21 mouse cellular contexts compared by ENCODE assay signal in genomic region chr16:4713861-4714710, GRCm38 (mm10). TPM values are rescaled to one million over a fixed set of nuclear protein-coding genes. Genes with fewer than 3 reads are reported as not detected.
DNase-seq lines count a peak whose midpoint lies in the region; ATAC-seq and TF ChIP-seq lines count a peak whose summit lies in the region.
"Had no signal": no experiment of that assay in that cellular context is flagged by ENCODE, and none has a peak within 500 bp of the region (broad histone marks: within the 10 kb centered on the region; RNA-seq: fewer than 3 reads in every experiment).

No protein-coding gene starts in this region.

- no peaks in the 10 kb centered on the region for H3K4me1 ChIP-seq in forebrain, embryonic 11.5 days (replicated peaks; ENCODE audit: control insufficient read depth, insufficient read depth, low read length)
- H3K4me1 ChIP-seq in forebrain, embryonic 15.5 days = peaks cover 10% of the 10 kb centered on the region

- no peak overlapping the region for H3K27ac ChIP-seq in forebrain, embryonic 11.5 days (ENCODE audit: low read depth, low read length)
- no peak overlapping the region for H3K27ac ChIP-seq in forebrain, embryonic 15.5 days (replicated peaks)
- H3K27ac ChIP-seq in layer of hippocampus, adult 2 months = peak overlapping the region; percentile 61
- H3K27ac ChIP-seq: embryonic facial prominence, embryonic 15.5 days; forebrain, embryonic 10.5 days; hindbrain, embryonic 10.5 days; limb, embryonic 12.5 days; liver, embryonic 13.5 days; lung, embryonic 15.5 days had no signal

- H3K4me2 ChIP-seq in forebrain, embryonic 11.5 days (ENCODE audit: low read depth, low read length, severe bottlenecking) = no peak overlapping the region
- no peak overlapping the region for H3K4me2 ChIP-seq in forebrain, embryonic 15.5 days (replicated peaks)
- H3K4me2 ChIP-seq: embryonic facial prominence, embryonic 15.5 days; limb, embryonic 12.5 days; liver, embryonic 13.5 days; lung, embryonic 15.5 days had no signal

- ATAC-seq in forebrain, embryonic 11.5 days (replicated peaks; ENCODE audit: low FRiP score) = no peak
- no peak for ATAC-seq in forebrain, embryonic 15.5 days (replicated peaks)
- ATAC-seq: intestine, postnatal 0 days had no signal

- no peak for TF ChIP-seq CTCF in layer of hippocampus, adult 2 months (conservative IDR thresholded peaks at IDR 0.05)

- peaks cover 20% of the 10 kb centered on the region; the same call in 1 of the 2 replicates for H3K36me3 ChIP-seq in forebrain, embryonic 11.5 days (ENCODE audit: control insufficient read depth, insufficient read depth, low read length)
- peaks cover 47% of the 10 kb centered on the region for H3K36me3 ChIP-seq in forebrain, embryonic 15.5 days

- intact Hi-C loops in heart, postnatal 25 days (cut with DNase I) = no loop called here

- no peak overlapping the region for H3K4me3 ChIP-seq in forebrain, embryonic 11.5 days (ENCODE audit: low read depth, low read length)
- no peak overlapping the region for H3K4me3 ChIP-seq in forebrain, embryonic 15.5 days
- H3K4me3 ChIP-seq in layer of hippocampus, adult 2 months = no peak overlapping the region
- H3K4me3 ChIP-seq: embryonic facial prominence, embryonic 15.5 days; forebrain, embryonic 10.5 days; hindbrain, embryonic 10.5 days; left cerebral cortex, adult 2 months; limb, embryonic 12.5 days; liver, embryonic 13.5 days; lung, embryonic 15.5 days had no signal

- H3K9ac ChIP-seq in forebrain, embryonic 11.5 days (ENCODE audit: low read length) = no peak overlapping the region
- H3K9ac ChIP-seq in forebrain, embryonic 15.5 days (replicated peaks) = no peak overlapping the region
- H3K9ac ChIP-seq: embryonic facial prominence, embryonic 15.5 days; limb, embryonic 12.5 days; liver, embryonic 13.5 days; lung, embryonic 15.5 days had no signal

- 93% methylated on average over 17 of the region's 17 CpGs for WGBS in forebrain, embryonic 11.5 days
- WGBS in forebrain, embryonic 15.5 days = 94% methylated on average over 17 of the region's 17 CpGs

- peak; percentile 43 for DNase-seq in forebrain, embryonic 11.5 days (ENCODE audit: low spot score)
- DNase-seq in layer of hippocampus, adult 2 months (ENCODE audit: low spot score in 2 of 2) = no peak
- no peak for DNase-seq in layer of hippocampus, postnatal 36 days
- DNase-seq in cerebellum, postnatal 14 days = peak; percentile 48 to 52
- DNase-seq in heart, postnatal 25 days (ENCODE audit: low spot score) = peak; percentile 16
- DNase-seq in left cerebral cortex, adult 18-20 months (ENCODE audit: low spot score in 2 of 2) = no peak
- no peak for DNase-seq in kidney, postnatal 36 days
- DNase-seq: adrenal gland, adult 8-10 months; embryo, embryonic 11 days; liver, embryonic 13.5 days; midbrain, embryonic 14.5 days; retina, postnatal 1 day had no signal

- no peaks in the 10 kb centered on the region for H3K27me3 ChIP-seq in forebrain, embryonic 11.5 days (ENCODE audit: control insufficient read depth, insufficient read depth, low read length)
- no peaks in the 10 kb centered on the region for H3K27me3 ChIP-seq in forebrain, embryonic 15.5 days
- H3K27me3 ChIP-seq: CH12.LX; embryonic facial prominence, embryonic 15.5 days; limb, embryonic 12.5 days; liver, embryonic 13.5 days; lung, embryonic 15.5 days had no signal

- no peaks in the 10 kb centered on the region for H3K9me3 ChIP-seq in forebrain, embryonic 11.5 days (ENCODE audit: control insufficient read depth, low read length)
- no peaks in the 10 kb centered on the region for H3K9me3 ChIP-seq in forebrain, embryonic 15.5 days
- H3K9me3 ChIP-seq: embryonic facial prominence, embryonic 15.5 days; forebrain, embryonic 10.5 days; hindbrain, embryonic 10.5 days; limb, embryonic 12.5 days; liver, embryonic 13.5 days; lung, embryonic 15.5 days had no signal

RNA-seq across cellular contexts. Expression of gene Nmral1, which starts 5.1 kb away (rescaled TPM):
- polyA plus RNA-seq in forebrain, embryonic 11.5 days (2014; fragmentation: Nextera tagmentation; extraction: Ambion mirVana) = 212 and 220 TPM in 2 replicates
- polyA plus RNA-seq in forebrain, embryonic 15.5 days (2015; fragmentation: Nextera tagmentation; extraction: Ambion mirVana) = 103 and 115 TPM in 2 replicates
- 10 to 100 TPM; 16.8 to 17.4 TPM for total RNA-seq in layer of hippocampus, adult 2 months (2021)
- total RNA-seq in layer of hippocampus, postnatal 36 days (2021) = 10 to 100 TPM; 14.5 to 15.2 TPM
- 1 to 10 TPM; 2.4 to 2.7 TPM for total RNA-seq in heart, postnatal 25 days (2021)
- 10 to 100 TPM; 11.2 to 11.6 TPM for total RNA-seq in left cerebral cortex, adult 18-20 months (2021)

RNA-seq across cellular contexts. Expression of gene Hmox2, which starts 12.1 kb away (rescaled TPM):
- 74.3 and 80.3 TPM in 2 replicates for polyA plus RNA-seq in forebrain, embryonic 11.5 days (2014; fragmentation: Nextera tagmentation; extraction: Ambion mirVana)
- polyA plus RNA-seq in forebrain, embryonic 15.5 days (2015; fragmentation: Nextera tagmentation; extraction: Ambion mirVana) = 85.3 and 88.3 TPM in 2 replicates
- 10 to 100 TPM; 91.8 to 92.0 TPM for total RNA-seq in layer of hippocampus, adult 2 months (2021)
- total RNA-seq in layer of hippocampus, postnatal 36 days (2021) = 10 to 100 TPM; 88.2 to 98.0 TPM
- 10 to 100 TPM; 73.5 to 75.5 TPM for total RNA-seq in heart, postnatal 25 days (2021)
- 10 to 100 TPM; 85.7 to 89.9 TPM for total RNA-seq in left cerebral cortex, adult 18-20 months (2021)

RNA-seq across cellular contexts. Expression of gene Coro7, which starts 34.5 kb away (rescaled TPM):
- 20.5 and 23.3 TPM in 2 replicates for polyA plus RNA-seq in forebrain, embryonic 11.5 days (2014; fragmentation: Nextera tagmentation; extraction: Ambion mirVana)
- polyA plus RNA-seq in forebrain, embryonic 15.5 days (2015; fragmentation: Nextera tagmentation; extraction: Ambion mirVana) = 25.0 TPM in 2 replicates
- 10 to 100 TPM; 85.6 to 93.4 TPM for total RNA-seq in layer of hippocampus, adult 2 months (2021)
- 10 to 100 TPM; 79.4 to 96.0 TPM for total RNA-seq in layer of hippocampus, postnatal 36 days (2021)
- total RNA-seq in heart, postnatal 25 days (2021) = 10 to 100 TPM; 12.6 to 16.1 TPM
- 10 to 100 TPM; 78.4 to 85.4 TPM for total RNA-seq in left cerebral cortex, adult 18-20 months (2021)

Comparison
In these comparisons a context has a peak if more than half of its experiments do, and no peak if none do; other contexts are left out.
1. DNase-seq: peak in forebrain, embryonic 11.5 days (single experiment), cerebellum, postnatal 14 days (2 of 2) and heart, postnatal 25 days (single experiment); none in layer of hippocampus, adult 2 months (0 of 2), layer of hippocampus, postnatal 36 days (0 of 2), left cerebral cortex, adult 18-20 months (0 of 2) and kidney, postnatal 36 days (0 of 2).
2. RNA of gene Coro7, which starts 34.5 kb away (total RNA-seq): 79.4 to 96.0 TPM in layer of hippocampus, postnatal 36 days, 85.6 to 93.4 TPM in layer of hippocampus, adult 2 months and 78.4 to 85.4 TPM in left cerebral cortex, adult 18-20 months; 12.6 to 16.1 TPM in heart, postnatal 25 days; every median in the first group is over 4 times any median in the second.